Comparison of ENCODE assay signal across 1 mouse cellular context in genomic region chr10:86488544-86488943, GRCm38 (mm10).
TF ChIP-seq lines count a peak whose summit lies in the region.

No protein-coding gene starts in this region.

TF ChIP-seq in CH12.LX, 34 proteins besides CTCF, POLR2A, EP300 and RAD21 (continued from another document):
- TF ChIP-seq MYC (IDR thresholded peaks at IDR 0.05; ENCODE audit: low read depth, low read length): 0 out of 2 replicates have a peak, but pooled peaks have one; percentile 34
- peak; percentile 83 for TF ChIP-seq SIN3A (IDR thresholded peaks at IDR 0.05; ENCODE audit: low read length)
- TF ChIP-seq ZC3H11A (IDR thresholded peaks at IDR 0.05; ENCODE audit: low read depth, low read length): no peak
- no peak; the same call in 1 of the 2 replicates for TF ChIP-seq MAZ (IDR thresholded peaks at IDR 0.05; ENCODE audit: low read depth, low read length)
- TF ChIP-seq MAFK (IDR thresholded peaks at IDR 0.05; ENCODE audit: insufficient replicate concordance, low read length): no peak
- no peak for TF ChIP-seq USF1 (IDR thresholded peaks at IDR 0.05; ENCODE audit: low read depth, low read length)
- TF ChIP-seq IRF4 (IDR thresholded peaks at IDR 0.05; ENCODE audit: low read depth, low read length): peak; percentile 79
- TF ChIP-seq UBTF (IDR thresholded peaks at IDR 0.05; ENCODE audit: low read depth, low read length): no peak
- TF ChIP-seq NELFE (IDR thresholded peaks at IDR 0.05; ENCODE audit: low read depth, low read length): no peak
- TF ChIP-seq ZMIZ1 (IDR thresholded peaks at IDR 0.05; ENCODE audit: low read depth, low read length): 0 out of 2 replicates have a peak, but pooled peaks have one; percentile 21
- TF ChIP-seq BHLHE40 (IDR thresholded peaks at IDR 0.05; ENCODE audit: low read depth, low read length): peak; percentile 47
- 0 out of 2 replicates have a peak, but pooled peaks have one; percentile 20 for TF ChIP-seq NRF1 (IDR thresholded peaks at IDR 0.05; ENCODE audit: low read depth, low read length)
- no peak for TF ChIP-seq KAT2A (IDR thresholded peaks at IDR 0.05; ENCODE audit: insufficient replicate concordance, low read length)
- 0 out of 2 replicates have a peak, but pooled peaks have one; percentile 17 for TF ChIP-seq CHD2 (IDR thresholded peaks at IDR 0.05; ENCODE audit: low read length)
- no peak for TF ChIP-seq GABPA (IDR thresholded peaks at IDR 0.05; ENCODE audit: insufficient replicate concordance, low read depth, low read length)
- TF ChIP-seq ELF1 (IDR thresholded peaks at IDR 0.05; ENCODE audit: low read depth, low read length): 0 out of 2 replicates have a peak, but pooled peaks have one; percentile 18
